Mouse (Mus musculus) E14TG2a.4 (cell line): ENCODE measurements around the gene Fut1.
A peak's percentile ranks its signal among the peaks of the same experiment; 100 is the strongest.

Experiments used
- H3K27me3 ChIP-seq: 2 replicates; pipeline ENCODE4 v1.6.1; 2014; ENCODE audit warnings: low read length, control low read depth; ENCODE audit not compliant: insufficient read depth
- H3K36me3 ChIP-seq: 2 replicates; pipeline ENCODE4 v1.6.1; 2014; ENCODE audit warnings: low read length, control low read depth; ENCODE audit not compliant: insufficient read depth
- H3K4me1 ChIP-seq: replicated peaks from 2 replicates; pipeline ENCODE4 v1.6.1; 2014; ENCODE audit warnings: low read depth, low read length, control low read depth
- H3K4me3 ChIP-seq: replicated peaks from 2 replicates; pipeline ENCODE4 v1.5.1; 2014; ENCODE audit warnings: mild to moderate bottlenecking, low read length
- H3K9me3 ChIP-seq: 2 replicates; pipeline ENCODE4 v1.6.1; 2014; ENCODE audit warnings: low read length, control low read depth
- CTCF ChIP-seq: conservative IDR thresholded peaks from 2 replicates; pipeline ENCODE4 v1.5.1; 2014; ENCODE audit warnings: low read length
- NANOG ChIP-seq: IDR thresholded peaks from 2 replicates; pipeline ENCODE4 v1.6.1; 2014; ENCODE audit warnings: borderline replicate concordance, low read length, mixed read lengths
- POU5F1 ChIP-seq: IDR thresholded peaks from 2 replicates; pipeline ENCODE4 v1.6.1; 2014; ENCODE audit warnings: low read length, borderline replicate concordance

The Fut1 gene

DNA sequence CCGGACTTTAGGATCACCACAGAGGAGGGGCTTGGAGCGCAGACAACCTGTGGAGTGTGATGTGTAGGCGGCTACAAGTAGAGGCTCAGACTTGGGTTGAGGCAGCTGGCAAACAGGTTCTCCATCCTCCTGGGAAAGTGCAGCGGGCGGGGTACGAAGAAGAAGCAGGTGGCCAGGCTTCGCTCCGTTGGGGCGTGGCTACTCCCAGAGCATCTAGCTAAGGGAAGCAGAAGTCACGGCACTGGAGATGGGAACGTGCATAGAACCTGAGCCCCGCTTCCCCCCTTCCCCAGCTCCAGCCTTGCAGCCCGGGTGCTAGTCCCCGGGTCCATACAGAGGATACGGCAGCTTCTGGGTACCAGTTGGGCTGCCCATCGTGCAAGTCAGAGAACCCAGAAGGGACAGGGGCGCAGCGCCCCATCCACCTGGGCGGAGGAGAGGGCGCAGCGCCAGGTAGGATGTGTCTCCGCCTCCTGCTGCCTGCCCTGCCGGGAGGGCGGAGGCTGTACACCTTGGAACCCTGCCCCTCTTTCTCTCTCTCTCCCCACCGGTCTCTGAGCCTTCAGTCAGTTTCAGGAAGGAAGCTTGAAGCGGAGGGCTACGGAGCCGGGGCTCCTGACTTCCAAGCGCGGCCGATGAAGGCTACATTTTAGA lies at the start of gene Fut1:
Fut1 (plus strand) TSS at position 248 of the 654 bp plus-strand sequence.
- H3K9me3 ChIP-seq = no peaks in the 10 kb centered on the region
- peaks cover 61% of the 10 kb centered on the region for H3K27me3 ChIP-seq
- no peaks in the 10 kb centered on the region for H3K36me3 ChIP-seq
- TF ChIP-seq POU5F1 = no peak
- TF ChIP-seq CTCF = no peak
- TF ChIP-seq NANOG = no peak
- peak within 1 kb of the TSS; percentile 75 for H3K4me3 ChIP-seq
- peaks cover 34% of the 10 kb centered on the region for H3K4me1 ChIP-seq

DNA sequence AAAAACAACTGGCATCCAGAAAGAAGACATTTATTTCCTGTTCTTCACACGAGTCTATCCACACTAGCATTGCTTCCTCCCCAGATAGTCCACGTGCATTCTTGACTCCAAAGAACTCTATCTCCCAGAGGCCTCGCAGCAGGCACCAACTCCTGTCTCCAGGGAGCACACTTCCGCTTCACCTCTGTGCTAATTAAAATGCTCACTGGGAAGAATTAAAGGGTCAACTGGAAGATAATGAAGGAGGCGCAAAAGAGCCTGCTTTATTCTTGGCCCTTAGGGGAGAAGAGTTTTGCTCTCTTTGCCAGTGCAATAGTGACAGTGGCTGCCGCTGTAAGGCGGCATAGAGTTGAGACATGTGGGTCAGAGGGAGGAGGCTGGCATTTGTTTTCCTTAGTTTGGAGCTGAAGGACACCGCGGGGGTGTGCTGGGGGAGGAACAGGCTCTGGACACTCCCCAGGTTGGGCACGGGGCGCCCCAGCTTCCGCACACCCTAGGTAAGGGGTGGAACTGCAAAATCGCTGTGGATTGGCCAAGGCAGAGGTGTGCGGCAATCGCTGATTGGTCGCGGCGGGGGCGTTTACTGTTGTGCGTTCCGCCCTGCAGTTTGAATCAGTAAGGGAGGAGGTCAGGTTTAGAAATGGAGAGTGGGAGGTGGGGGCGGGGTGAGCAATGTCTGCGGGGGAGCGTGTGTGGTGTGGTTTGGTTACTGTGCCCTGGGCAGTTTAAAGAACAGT lies 49.1 kb upstream of the Fut1 start:
- H3K4me1 ChIP-seq = peaks cover 77% of the 10 kb centered on the region
- no peaks in the 10 kb centered on the region for H3K27me3 ChIP-seq
- H3K36me3 ChIP-seq = peaks cover 32% of the 10 kb centered on the region
- H3K9me3 ChIP-seq = no peaks in the 10 kb centered on the region
- H3K4me3 ChIP-seq = peak overlapping the region; percentile 70
- TF ChIP-seq CTCF (no peak), NANOG (no peak; the same call in 1 of the 2 replicates), POU5F1 (no peak)

DNA sequence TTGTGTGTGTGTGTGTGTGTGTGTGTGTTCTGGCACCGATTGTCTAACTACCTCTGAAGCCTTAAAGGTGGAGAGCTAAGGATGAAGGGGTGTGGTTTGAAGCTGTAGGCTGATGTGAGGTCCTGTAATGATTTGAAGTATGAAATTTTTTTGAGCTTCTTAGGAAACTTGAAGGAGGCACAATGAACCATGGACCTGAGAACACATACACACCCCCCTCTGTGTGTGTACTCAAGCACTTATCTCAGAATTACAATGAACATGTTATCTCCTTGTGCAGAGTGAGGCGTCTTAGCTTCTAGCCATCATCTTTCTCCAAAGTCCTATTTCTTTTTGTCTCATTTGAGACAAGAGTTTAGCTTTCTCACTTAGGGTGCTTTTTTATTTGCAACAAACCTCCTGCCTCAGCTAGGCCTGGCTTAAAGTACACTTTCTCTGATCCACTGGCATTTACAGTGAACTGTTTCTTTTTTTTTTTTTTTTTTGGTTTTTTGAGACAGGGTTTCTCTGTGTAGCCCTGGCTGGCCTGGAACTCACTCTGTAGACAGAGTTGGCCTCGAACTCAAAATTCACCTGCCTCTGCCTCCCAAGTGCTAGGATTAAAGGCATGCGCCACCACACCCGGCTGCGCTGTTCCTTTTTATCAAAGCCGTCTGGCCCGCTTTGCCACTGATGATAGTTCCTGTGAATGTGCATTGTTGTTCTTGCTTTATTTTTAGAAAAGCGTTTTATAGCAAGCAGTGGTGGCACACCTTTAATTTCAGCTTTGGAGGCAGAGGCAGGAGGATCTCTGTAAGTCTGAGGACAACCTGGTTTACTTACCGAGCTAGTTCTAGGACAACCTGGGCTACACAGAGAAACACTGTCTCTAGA lies 48.3 kb upstream of the Fut1 start:
- Histone ChIP-seq H3K4me3 (0 out of 2 replicates have a peak overlapping the region, but pooled peaks have one; percentile 10), H3K27me3 (no peaks in the 10 kb centered on the region), H3K36me3 (peaks cover 39% of the 10 kb centered on the region), H3K4me1 (peaks cover 82% of the 10 kb centered on the region), H3K9me3 (no peaks in the 10 kb centered on the region)
- peak; percentile 32; the same call in 1 of the 2 replicates for TF ChIP-seq NANOG
- TF ChIP-seq POU5F1 = no peak

GRCm38 (mm10) chr7:45570103-45570741 lies 46.9 kb upstream of the Fut1 start, which contains the start of gene Bcat2:
Gene Bcat2 (plus strand): TSS chr7:45570153.
- TF ChIP-seq NANOG (no peak), POU5F1 (no peak), CTCF (no peak)
- H3K36me3 ChIP-seq = peaks cover 43% of the 10 kb centered on the region
- peak within 1 kb of the TSS; percentile 87 for H3K4me3 ChIP-seq
- H3K27me3 ChIP-seq = no peaks in the 10 kb centered on the region
- no peaks in the 10 kb centered on the region for H3K9me3 ChIP-seq
- H3K4me1 ChIP-seq = peaks cover 86% of the 10 kb centered on the region

DNA sequence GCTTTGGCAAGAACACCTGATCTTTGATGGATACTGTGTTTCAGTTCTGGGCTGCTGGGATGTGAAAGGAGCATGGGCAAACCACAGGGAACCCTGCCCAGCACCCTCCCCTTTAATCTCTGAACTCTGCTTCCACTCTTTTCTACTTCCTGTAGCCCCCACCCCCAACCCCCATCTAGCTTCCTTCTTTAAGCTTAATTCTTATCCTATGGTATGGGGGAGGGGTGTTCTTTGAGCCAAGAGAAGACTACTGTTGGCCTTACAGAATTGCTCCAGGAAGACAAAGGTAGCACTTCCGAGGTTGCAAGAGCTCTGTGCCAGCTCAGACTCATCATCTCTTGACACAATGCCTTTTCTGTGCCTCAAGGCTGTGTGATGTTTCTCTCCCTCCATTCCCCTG lies 45.1 kb upstream of the Fut1 start:
- no peak for TF ChIP-seq CTCF
- TF ChIP-seq POU5F1 = no peak
- TF ChIP-seq NANOG = no peak
- Histone ChIP-seq H3K9me3 (no peaks in the 10 kb centered on the region), H3K36me3 (peaks cover 43% of the 10 kb centered on the region), H3K27me3 (no peaks in the 10 kb centered on the region), H3K4me3 (peak overlapping the region; percentile 87), H3K4me1 (peaks cover 83% of the 10 kb centered on the region)

DNA sequence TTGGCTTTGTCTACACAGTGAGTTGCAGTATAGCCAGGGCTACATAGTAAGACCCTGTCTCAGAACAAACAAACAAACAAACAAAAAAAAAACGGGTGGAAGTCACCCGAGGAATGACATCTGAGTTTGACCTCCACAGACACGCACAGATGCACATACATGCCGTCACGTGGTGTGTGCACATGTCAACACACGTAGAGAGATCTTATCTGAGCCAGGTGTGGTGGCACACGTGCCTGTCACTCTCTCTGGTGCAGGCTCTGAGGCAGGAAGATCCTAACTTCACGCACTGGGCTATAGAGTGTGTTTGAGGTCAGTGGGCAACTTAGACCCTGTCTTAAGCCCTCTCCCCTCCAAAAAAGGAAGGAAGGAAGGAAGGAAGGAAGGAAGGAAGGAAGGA lies 43.1 kb upstream of the Fut1 start:
- H3K36me3 ChIP-seq = peaks cover 49% of the 10 kb centered on the region
- TF ChIP-seq CTCF = no peak
- TF ChIP-seq POU5F1 = no peak
- TF ChIP-seq NANOG = no peak
- H3K4me1 ChIP-seq = peaks cover 74% of the 10 kb centered on the region
- H3K27me3 ChIP-seq = no peaks in the 10 kb centered on the region
- no peaks in the 10 kb centered on the region for H3K9me3 ChIP-seq
- H3K4me3 ChIP-seq = 0 out of 2 replicates have a peak overlapping the region, but pooled peaks have one; percentile 4

DNA sequence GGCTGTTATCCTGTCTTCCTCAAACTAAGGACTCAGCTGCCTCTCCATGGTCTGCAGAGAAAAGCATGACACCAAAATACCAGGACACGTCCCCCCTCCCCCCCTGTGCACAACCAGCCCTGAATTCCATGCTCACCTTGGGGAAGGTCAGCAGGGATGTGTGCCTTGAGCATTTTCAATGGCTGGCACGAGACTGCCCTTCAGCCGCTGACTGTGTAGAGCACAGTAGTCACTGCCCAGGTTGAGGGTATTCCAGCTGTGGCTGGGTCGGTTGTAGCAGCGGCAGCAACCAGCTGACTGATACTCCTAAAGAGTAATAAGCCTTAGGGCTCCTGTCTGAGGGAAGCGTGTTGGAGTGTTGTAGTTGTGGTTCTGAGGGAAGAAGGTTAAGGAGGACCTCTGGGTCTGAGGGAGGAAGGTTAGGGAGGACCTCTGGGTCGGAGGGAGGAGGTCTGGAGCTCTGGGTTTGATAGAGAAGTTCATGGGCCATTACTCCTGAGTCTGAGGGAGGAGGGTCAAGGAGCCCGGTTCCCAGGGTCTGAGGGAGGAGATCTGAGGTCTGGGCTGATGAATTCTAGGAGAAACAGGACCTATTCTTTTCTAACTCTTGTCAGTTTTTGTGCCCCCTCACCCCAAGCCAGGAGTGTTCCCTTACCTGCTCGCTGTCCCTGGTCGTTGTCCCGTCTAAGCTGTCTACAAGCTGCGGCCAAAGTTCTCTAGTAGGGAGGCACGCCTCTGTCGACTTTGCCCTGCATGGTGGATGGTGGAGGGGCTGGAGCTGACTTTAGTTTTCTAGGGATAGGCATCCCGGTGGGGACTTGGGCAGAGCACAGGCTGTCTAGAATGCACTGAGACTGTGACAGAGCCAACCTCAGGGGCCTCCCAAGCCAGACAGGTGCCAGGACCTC lies 42.4 kb upstream of the Fut1 start:
- Histone ChIP-seq H3K4me1 (peaks cover 67% of the 10 kb centered on the region), H3K36me3 (peaks cover 51% of the 10 kb centered on the region), H3K9me3 (no peaks in the 10 kb centered on the region), H3K4me3 (no peak overlapping the region; the same call in 1 of the 2 replicates), H3K27me3 (no peaks in the 10 kb centered on the region)
- TF ChIP-seq CTCF (no peak), NANOG (no peak), POU5F1 (no peak)
